Mouse (Mus musculus): ENCODE measurements around the gene Man2b1. TPM values are rescaled to one million over a fixed set of nuclear protein-coding genes. Genes with fewer than 3 reads are reported as not detected.

The Man2b1 gene
- polyA plus RNA-seq, 1 experiment from 2014 or later = 40.1 TPM

- ATAC-seq (replicated peaks; ENCODE audit: low FRiP score, low read depth) (peak; percentile 89), DNase-seq (ENCODE audit: low spot score) (peak; percentile 99)
- Histone ChIP-seq H3K27me3 (ENCODE audit: insufficient read depth, low read length) (no peaks in the 10 kb centered on the region), H3K9ac (ENCODE audit: low read depth, low read length) (peak within 1 kb of the TSS; percentile 89), H3K4me1 (replicated peaks; ENCODE audit: insufficient read depth, low read length) (peaks cover 13% of the 10 kb centered on the region), H3K9me3 (replicated peaks; ENCODE audit: low read length) (no peaks in the 10 kb centered on the region), H3K36me3 (ENCODE audit: insufficient read depth, low read length) (peaks cover 13% of the 10 kb centered on the region), H3K4me3 (replicated peaks; ENCODE audit: low read depth, low read length) (peak within 1 kb of the TSS; percentile 85), H3K4me2 (ENCODE audit: low read length) (peak within 1 kb of the TSS; percentile 99), H3K27ac (peak within 1 kb of the TSS; percentile 99)
- TF ChIP-seq CTCF (IDR thresholded peaks at IDR 0.05; ENCODE audit: low read depth) = no peak
- WGBS = under 1% methylated on average over 59 of the region's 59 CpGs
These were observed 46.2 kb upstream of the Man2b1 start, which contains the start of gene Tnpo2 for GRCm38 (mm10) chr8:85036718-85037365. Gene Tnpo2 (plus strand): TSS chr8:85036915.

- no peaks in the 10 kb centered on the region for H3K27me3 ChIP-seq (ENCODE audit: insufficient read depth, low read length)
- H3K27ac ChIP-seq = peak overlapping the region; percentile 99
- peaks cover 13% of the 10 kb centered on the region for H3K4me1 ChIP-seq (replicated peaks; ENCODE audit: insufficient read depth, low read length)
- ATAC-seq (replicated peaks; ENCODE audit: low FRiP score, low read depth) = peak; percentile 40
- peak overlapping the region; percentile 89 for H3K9ac ChIP-seq (ENCODE audit: low read depth, low read length)
- H3K9me3 ChIP-seq (replicated peaks; ENCODE audit: low read length) = no peaks in the 10 kb centered on the region
- WGBS = 1% methylated on average over 14 of the region's 14 CpGs
- TF ChIP-seq CTCF (IDR thresholded peaks at IDR 0.05; ENCODE audit: low read depth) = no peak
- DNase-seq (ENCODE audit: low spot score) = no peak
- peak overlapping the region; percentile 99 for H3K4me2 ChIP-seq (ENCODE audit: low read length)
- H3K4me3 ChIP-seq (replicated peaks; ENCODE audit: low read depth, low read length) = peak overlapping the region; percentile 85
- peaks cover 8% of the 10 kb centered on the region for H3K36me3 ChIP-seq (ENCODE audit: insufficient read depth, low read length)
These were observed 45.7 kb upstream of the Man2b1 start for GRCm38 (mm10) chr8:85037366-85037680.

GRCm38 (mm10) chr8:85037681-85038531 lies 45.2 kb upstream of the Man2b1 start:
- TF ChIP-seq CTCF (IDR thresholded peaks at IDR 0.05; ENCODE audit: low read depth) = no peak
- Histone ChIP-seq H3K27me3 (ENCODE audit: insufficient read depth, low read length) (no peaks in the 10 kb centered on the region), H3K9me3 (replicated peaks; ENCODE audit: low read length) (no peaks in the 10 kb centered on the region), H3K4me3 (replicated peaks; ENCODE audit: low read depth, low read length) (peak overlapping the region; percentile 85), H3K4me1 (replicated peaks; ENCODE audit: insufficient read depth, low read length) (peaks cover 13% of the 10 kb centered on the region), H3K36me3 (ENCODE audit: insufficient read depth, low read length) (peaks cover 9% of the 10 kb centered on the region), H3K4me2 (ENCODE audit: low read length) (peak overlapping the region; percentile 99), H3K27ac (peak overlapping the region; percentile 99), H3K9ac (ENCODE audit: low read depth, low read length) (peak overlapping the region; percentile 89)
- ATAC-seq (replicated peaks; ENCODE audit: low FRiP score, low read depth) (0 out of 2 replicates have a peak, but pooled peaks have one; percentile 2), DNase-seq (ENCODE audit: low spot score) (peak; percentile 49)
- under 1% methylated on average over 53 of the region's 57 CpGs for WGBS

GRCm38 (mm10) chr8:85043619-85044018 lies 39.5 kb upstream of the Man2b1 start:
- WGBS = 88% methylated on average over 6 of the region's 6 CpGs
- DNase-seq (ENCODE audit: low spot score) = no peak
- H3K36me3 ChIP-seq (ENCODE audit: insufficient read depth, low read length) = peaks cover 59% of the 10 kb centered on the region

GRCm38 (mm10) chr8:85057367-85057766 lies 25.7 kb upstream of the Man2b1 start:
- peaks cover 42% of the 10 kb centered on the region for H3K36me3 ChIP-seq (ENCODE audit: insufficient read depth, low read length)
- no peaks in the 10 kb centered on the region for H3K27me3 ChIP-seq (ENCODE audit: insufficient read depth, low read length)
- H3K9ac ChIP-seq (ENCODE audit: low read depth, low read length) = no peak overlapping the region
- peaks cover 7% of the 10 kb centered on the region; the same call in 1 of the 2 replicates for H3K4me1 ChIP-seq (replicated peaks; ENCODE audit: insufficient read depth, low read length)
- 77% methylated on average over 7 of the region's 7 CpGs for WGBS
- no peak overlapping the region for H3K4me3 ChIP-seq (replicated peaks; ENCODE audit: low read depth, low read length)
- ATAC-seq (replicated peaks; ENCODE audit: low FRiP score, low read depth) = no peak
- no peaks in the 10 kb centered on the region for H3K9me3 ChIP-seq (replicated peaks; ENCODE audit: low read length)
- no peak for DNase-seq (ENCODE audit: low spot score)
- no peak for TF ChIP-seq CTCF (IDR thresholded peaks at IDR 0.05; ENCODE audit: low read depth)
- no peak overlapping the region for H3K4me2 ChIP-seq (ENCODE audit: low read length)
- H3K27ac ChIP-seq = no peak overlapping the region

More at GRCm38 (mm10) chr8:85043619-85044018, 39.5 kb upstream of the Man2b1 start:
- no peak overlapping the region for H3K4me2 ChIP-seq (ENCODE audit: low read length)
- no peak overlapping the region for H3K27ac ChIP-seq
- H3K9me3 ChIP-seq (replicated peaks; ENCODE audit: low read length) = no peaks in the 10 kb centered on the region
- ATAC-seq (replicated peaks; ENCODE audit: low FRiP score, low read depth) = no peak
- peaks cover 5% of the 10 kb centered on the region; the same call in 1 of the 2 replicates for H3K4me1 ChIP-seq (replicated peaks; ENCODE audit: insufficient read depth, low read length)
- H3K9ac ChIP-seq (ENCODE audit: low read depth, low read length) = no peak overlapping the region
- no peak overlapping the region for H3K4me3 ChIP-seq (replicated peaks; ENCODE audit: low read depth, low read length)
- H3K27me3 ChIP-seq (ENCODE audit: insufficient read depth, low read length) = no peaks in the 10 kb centered on the region
- no peak for TF ChIP-seq CTCF (IDR thresholded peaks at IDR 0.05; ENCODE audit: low read depth)

- TF ChIP-seq CTCF (IDR thresholded peaks at IDR 0.05; ENCODE audit: low read depth) = no peak
- ATAC-seq (replicated peaks; ENCODE audit: low FRiP score, low read depth) (peak; percentile 89), DNase-seq (ENCODE audit: low spot score) (peak; percentile 95)
- Histone ChIP-seq H3K9me3 (replicated peaks; ENCODE audit: low read length) (no peaks in the 10 kb centered on the region), H3K27me3 (ENCODE audit: insufficient read depth, low read length) (no peaks in the 10 kb centered on the region), H3K4me1 (replicated peaks; ENCODE audit: insufficient read depth, low read length) (peaks cover 7% of the 10 kb centered on the region; the same call in 1 of the 2 replicates), H3K36me3 (ENCODE audit: insufficient read depth, low read length) (peaks cover 16% of the 10 kb centered on the region; the same call in 1 of the 2 replicates), H3K4me3 (replicated peaks; ENCODE audit: low read depth, low read length) (peak within 1 kb of the TSS; percentile 91), H3K9ac (ENCODE audit: low read depth, low read length) (peak within 1 kb of the TSS; percentile 82), H3K4me2 (ENCODE audit: low read length) (peak within 1 kb of the TSS; percentile 97), H3K27ac (0 out of 2 replicates have a peak within 1 kb of the TSS, but pooled peaks have one; percentile 31)
- WGBS = under 1% methylated on average over 52 of the region's 53 CpGs
These were observed 23.0 kb upstream of the Man2b1 start, which contains the start of gene Fbxw9 for GRCm38 (mm10) chr8:85059879-85060616. Gene Fbxw9 (plus strand): TSS chr8:85060055.
